Mouse (Mus musculus) heart, postnatal 0 days (tissue): ENCODE data around the gene Phf13. TPM values are rescaled to one million over a fixed set of nuclear protein-coding genes. Genes with fewer than 3 reads are reported as not detected.

Source experiments
- ATAC-seq: fragments of 200-750 bp; cut with Nextera tagmentation; 2 replicates; pipeline ENCODE4 v1.8.0; 2017; ENCODE audit warnings: low read depth, moderate number of reproducible peaks, moderate library complexity; ENCODE audit not compliant: insufficient read depth
- DNase-seq: peaks from one replicate; pipeline ENCODE4 v3.0.0-alpha.2; 2016; ENCODE audit warnings: low spot score
- H3K27ac ChIP-seq: fragments of 300-500 bp; sonication (generic); 2 replicates; pipeline ENCODE4 v1.5.1; 2014; ENCODE audit warnings: low read depth, mild to moderate bottlenecking
- H3K27me3 ChIP-seq: fragments of 300-500 bp; sonication (generic); 2 replicates; pipeline ENCODE4 v1.6.1; 2014; ENCODE audit warnings: low read length, mixed read lengths; ENCODE audit not compliant: control insufficient read depth, insufficient read depth
- H3K36me3 ChIP-seq: fragments of 300-500 bp; sonication (generic); replicated peaks from 2 replicates; pipeline ENCODE4 v1.6.1; 2014; ENCODE audit warnings: low read length, mixed read lengths; ENCODE audit not compliant: control insufficient read depth, insufficient read depth
- H3K4me1 ChIP-seq: fragments of 300-500 bp; sonication (generic); 2 replicates; pipeline ENCODE4 v1.6.1; 2014; ENCODE audit warnings: antibody characterized with exemption; ENCODE audit not compliant: control insufficient read depth, insufficient read depth
- H3K4me2 ChIP-seq: fragments of 300-500 bp; sonication (generic); 2 replicates; pipeline ENCODE4 v1.6.1; 2014; ENCODE audit warnings: low read depth, mild to moderate bottlenecking, low read length, moderate library complexity
- H3K4me3 ChIP-seq: fragments of 300-500 bp; sonication (generic); 2 replicates; pipeline ENCODE4 v1.5.1; 2014; ENCODE audit warnings: low read depth, low read length
- H3K9ac ChIP-seq: fragments of 300-500 bp; sonication (generic); replicated peaks from 2 replicates; pipeline ENCODE4 v1.6.1; 2014; ENCODE audit warnings: low read depth, low read length, mixed read lengths
- H3K9me3 ChIP-seq: fragments of 300-500 bp; sonication (generic); replicated peaks from 2 replicates; pipeline ENCODE4 v1.6.1; 2016; ENCODE audit warnings: low read length; ENCODE audit not compliant: control insufficient read depth
- CTCF ChIP-seq: IDR thresholded peaks from 2 replicates; pipeline ENCODE4 v1.5.1; 2016; ENCODE audit warnings: antibody characterized with exemption, control low read depth, low read depth
- EP300 ChIP-seq: IDR thresholded peaks from 2 replicates; pipeline ENCODE4 v1.6.1; 2016; ENCODE audit warnings: antibody characterized with exemption, low read depth
- WGBS: fragments of 180-500 bp; shearing (Covaris S2); extraction: QIAGEN DNeasy Blood & Tissue Kit; methylation state at CpG from one replicate; pipeline ENCODE4 v1.1.7; 2014; 5-methylcytosine and 5-hydroxymethylcytosine counted together
- polyA plus RNA-seq: library from polyadenylated mRNA; unstranded; fragments of >200 nt; fragmentation: Nextera tagmentation; extraction: Ambion mirVana; gene quantifications from 2 replicates; pipeline ENCODE4 v1.2.1, GENCODE M21; 2015
- total RNA-seq: library from RNA; depleted of rRNA; stranded (reverse); fragments of >200 nt; gene quantifications from 2 replicates; pipeline ENCODE4 v1.2.3, GENCODE M21; 2014; ENCODE audit warnings: low replicate concordance

Phf13 gene
- total and polyA plus RNA-seq, 2 experiments from 2014 or later: 8.0 to 9.3 TPM

- H3K27ac ChIP-seq: no peak overlapping the region
- ATAC-seq (no peak), DNase-seq (no peak)
- no peak for TF ChIP-seq EP300
- no peak for TF ChIP-seq CTCF
- H3K4me2 ChIP-seq: no peak overlapping the region
- WGBS: 71% methylated on average over 8 of the region's 8 CpGs
- no peaks in the 10 kb centered on the region for H3K27me3 ChIP-seq
- H3K4me3 ChIP-seq: no peak overlapping the region
- H3K36me3 ChIP-seq: peaks cover 32% of the 10 kb centered on the region
- no peaks in the 10 kb centered on the region for H3K9me3 ChIP-seq
- no peaks in the 10 kb centered on the region for H3K4me1 ChIP-seq
- no peak overlapping the region for H3K9ac ChIP-seq
Measured at GRCm38 (mm10) chr4:151980699-151981098, 15.4 kb downstream of the Phf13 start.

GRCm38 (mm10) chr4:151977748-151978147 lies 18.3 kb downstream of the Phf13 start:
- Histone ChIP-seq H3K4me2 (no peak overlapping the region), H3K36me3 (peaks cover 56% of the 10 kb centered on the region), H3K4me1 (no peaks in the 10 kb centered on the region), H3K27me3 (no peaks in the 10 kb centered on the region), H3K4me3 (no peak overlapping the region), H3K27ac (no peak overlapping the region), H3K9ac (no peak overlapping the region), H3K9me3 (no peaks in the 10 kb centered on the region)
- ATAC-seq (no peak), DNase-seq (peak; percentile 80)
- TF ChIP-seq CTCF (peak; percentile 80), EP300 (no peak)
- 39% methylated on average over 10 of the region's 10 CpGs for WGBS

- H3K9ac ChIP-seq: no peak overlapping the region
- DNase-seq (no peak), ATAC-seq (no peak)
- H3K36me3 ChIP-seq: peaks cover 50% of the 10 kb centered on the region
- WGBS: 91% methylated on average over 3 of the region's 3 CpGs
- H3K4me3 ChIP-seq: no peak overlapping the region
- no peaks in the 10 kb centered on the region for H3K27me3 ChIP-seq
- no peaks in the 10 kb centered on the region for H3K9me3 ChIP-seq
- no peaks in the 10 kb centered on the region for H3K4me1 ChIP-seq
- TF ChIP-seq CTCF (peak; percentile 41), EP300 (no peak)
- no peak overlapping the region for H3K4me2 ChIP-seq
- no peak overlapping the region for H3K27ac ChIP-seq
Measured at GRCm38 (mm10) chr4:151975441-151975840, 20.6 kb downstream of the Phf13 start.

- Histone ChIP-seq H3K4me1 (no peaks in the 10 kb centered on the region), H3K9me3 (no peaks in the 10 kb centered on the region), H3K27ac (no peak overlapping the region), H3K9ac (no peak overlapping the region), H3K4me2 (no peak overlapping the region), H3K4me3 (no peak overlapping the region), H3K36me3 (peaks cover 49% of the 10 kb centered on the region), H3K27me3 (no peaks in the 10 kb centered on the region)
- DNase-seq: no peak
- 69% methylated on average over 10 of the region's 10 CpGs for WGBS
- ATAC-seq: no peak
- TF ChIP-seq CTCF: peak; percentile 61
- no peak for TF ChIP-seq EP300
Measured at GRCm38 (mm10) chr4:151972221-151972967, 23.7 kb downstream of the Phf13 start.

DNA sequence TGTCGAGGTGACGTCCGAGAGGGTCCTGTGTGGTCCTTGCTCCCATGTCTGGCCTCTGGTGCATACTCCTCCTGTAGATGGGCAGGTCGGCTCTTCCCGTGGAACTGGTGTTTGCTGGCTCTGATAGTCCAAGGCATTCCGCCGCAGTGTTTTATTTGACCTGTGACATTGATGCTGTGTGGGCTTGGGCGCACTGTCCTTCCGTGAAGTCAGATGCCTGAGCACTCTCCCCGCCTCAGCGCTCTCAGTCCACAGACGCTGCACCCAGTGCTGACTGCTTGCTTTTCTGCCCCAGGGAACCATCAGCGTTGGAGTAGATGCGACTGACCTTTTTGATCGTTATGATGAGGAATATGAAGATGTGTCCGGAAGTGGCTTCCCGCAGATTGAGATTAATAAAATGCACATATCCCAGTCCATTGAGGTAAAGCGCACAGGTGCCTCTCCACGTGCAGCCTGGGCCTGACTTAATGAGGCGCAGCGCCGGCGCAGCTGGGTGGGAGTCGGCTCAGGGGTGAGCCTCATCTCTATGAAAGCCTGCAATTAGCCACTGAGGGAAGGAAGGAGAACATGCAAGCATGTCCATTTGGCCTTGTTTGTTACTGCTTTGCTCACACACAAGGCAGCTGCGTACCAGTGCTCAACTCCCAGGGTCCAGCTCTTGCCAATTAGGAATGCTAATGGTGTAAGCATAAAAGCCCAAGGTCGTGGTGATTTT lies 27.7 kb downstream of the Phf13 start:
- no peaks in the 10 kb centered on the region for H3K9me3 ChIP-seq
- H3K27me3 ChIP-seq: no peaks in the 10 kb centered on the region
- no peaks in the 10 kb centered on the region for H3K4me1 ChIP-seq
- no peak overlapping the region for H3K4me2 ChIP-seq
- H3K36me3 ChIP-seq: peaks cover 40% of the 10 kb centered on the region
- 92% methylated on average over 26 of the region's 26 CpGs for WGBS
- no peak for DNase-seq
- TF ChIP-seq EP300 (no peak), CTCF (no peak)
- no peak overlapping the region for H3K4me3 ChIP-seq
- no peak for ATAC-seq
- H3K9ac ChIP-seq: no peak overlapping the region
- H3K27ac ChIP-seq: no peak overlapping the region

GRCm38 (mm10) chr4:151962817-151963216 lies 33.2 kb downstream of the Phf13 start:
- WGBS: 84% methylated on average over 3 of the region's 3 CpGs
- TF ChIP-seq EP300 (no peak), CTCF (no peak)
- Histone ChIP-seq H3K4me1 (no peaks in the 10 kb centered on the region), H3K4me2 (no peak overlapping the region), H3K4me3 (no peak overlapping the region), H3K36me3 (peaks cover 66% of the 10 kb centered on the region), H3K9ac (no peak overlapping the region), H3K27ac (no peak overlapping the region), H3K9me3 (no peaks in the 10 kb centered on the region), H3K27me3 (no peaks in the 10 kb centered on the region)
- ATAC-seq (no peak), DNase-seq (no peak)
